Mouse (Mus musculus) intestine, embryonic 16.5 days (tissue): ENCODE results near the gene Fndc7. TPM values are rescaled to one million over a fixed set of nuclear protein-coding genes. Genes with fewer than 3 reads are reported as not detected.

Source experiments
- ATAC-seq: fragments of 200-750 bp; cut with Nextera tagmentation; 2 replicates; pipeline ENCODE4 v1.8.0; 2017; ENCODE audit warnings: moderate TSS enrichment, moderate library complexity
- H3K27ac ChIP-seq: fragments of 300-500 bp; sonication (generic); 2 replicates; pipeline ENCODE4 v1.5.1; 2014; ENCODE audit warnings: mild to moderate bottlenecking, low read length
- H3K27me3 ChIP-seq: fragments of 300-500 bp; sonication (generic); replicated peaks from 2 replicates; pipeline ENCODE4 v1.6.1; 2014; ENCODE audit warnings: low read length, control low read depth, mixed read lengths; ENCODE audit not compliant: control insufficient read depth, insufficient read depth
- H3K36me3 ChIP-seq: fragments of 300-500 bp; sonication (generic); 2 replicates; pipeline ENCODE4 v1.6.1; 2014; ENCODE audit warnings: low read length, control low read depth; ENCODE audit not compliant: control insufficient read depth, insufficient read depth
- H3K4me1 ChIP-seq: fragments of 300-500 bp; sonication (generic); 2 replicates; pipeline ENCODE4 v1.6.1; 2014; ENCODE audit warnings: low read length, control low read depth, mixed read lengths; ENCODE audit not compliant: control insufficient read depth, insufficient read depth
- H3K4me2 ChIP-seq: fragments of 300-500 bp; sonication (generic); 2 replicates; pipeline ENCODE4 v1.6.1; 2014; ENCODE audit warnings: low read depth, low read length, control low read depth
- H3K4me3 ChIP-seq: fragments of 300-500 bp; sonication (generic); 2 replicates; pipeline ENCODE4 v1.5.1; 2014; ENCODE audit warnings: mild to moderate bottlenecking, low read length
- H3K9ac ChIP-seq: fragments of 300-500 bp; sonication (generic); 2 replicates; pipeline ENCODE4 v1.6.1; 2014; ENCODE audit warnings: low read depth, low read length
- H3K9me3 ChIP-seq: fragments of 300-500 bp; sonication (generic); 2 replicates; pipeline ENCODE4 v1.6.1; 2016; ENCODE audit warnings: low read length, control low read depth; ENCODE audit not compliant: control insufficient read depth
- WGBS: fragments of 180-500 bp; shearing (Covaris S2); extraction: QIAGEN DNeasy Blood & Tissue Kit; methylation state at CpG from one replicate; pipeline ENCODE4 v1.1.7; 2014; 5-methylcytosine and 5-hydroxymethylcytosine counted together
- polyA plus RNA-seq: library from polyadenylated mRNA; unstranded; fragments of >200 nt; fragmentation: Nextera tagmentation; extraction: Ambion mirVana; gene quantifications from 2 replicates; pipeline ENCODE4 v1.2.1, GENCODE M21; 2015

The Fndc7 gene
- polyA plus RNA-seq, 1 experiment from 2014 or later = 0.11 TPM

- Histone ChIP-seq H3K27ac (no peak overlapping the region), H3K9me3 (no peaks in the 10 kb centered on the region), H3K4me1 (no peaks in the 10 kb centered on the region), H3K36me3 (no peaks in the 10 kb centered on the region), H3K9ac (no peak overlapping the region), H3K4me2 (no peak overlapping the region), H3K4me3 (no peak overlapping the region), H3K27me3 (no peaks in the 10 kb centered on the region)
- no peak for ATAC-seq
- WGBS = 44% methylated on average over 4 of the region's 4 CpGs
These were observed 27.0 kb upstream of the Fndc7 start for GRCm38 (mm10) chr3:108916857-108917256.

GRCm38 (mm10) chr3:108915999-108916398 is 26.2 kb upstream of the Fndc7 start:
- Histone ChIP-seq H3K4me2 (no peak overlapping the region), H3K27ac (no peak overlapping the region), H3K4me3 (no peak overlapping the region), H3K36me3 (no peaks in the 10 kb centered on the region), H3K9ac (no peak overlapping the region), H3K4me1 (no peaks in the 10 kb centered on the region), H3K27me3 (no peaks in the 10 kb centered on the region), H3K9me3 (no peaks in the 10 kb centered on the region)
- ATAC-seq = no peak
- 69% methylated on average over 1 of the region's 1 CpGs for WGBS

- H3K4me3 ChIP-seq = peak within 1 kb of the TSS; percentile 94
- 1% methylated on average over 53 of the region's 53 CpGs for WGBS
- peak; percentile 99 for ATAC-seq
- H3K27me3 ChIP-seq = no peaks in the 10 kb centered on the region
- H3K9me3 ChIP-seq = no peaks in the 10 kb centered on the region
- H3K9ac ChIP-seq = peak within 1 kb of the TSS; percentile 97
- 0 out of 2 replicates have a peak, but pooled peaks cover 8% of the 10 kb centered on the region for H3K36me3 ChIP-seq
- peak within 1 kb of the TSS; percentile 74 for H3K4me2 ChIP-seq
- peak within 1 kb of the TSS; percentile 100 for H3K27ac ChIP-seq
- peaks cover 8% of the 10 kb centered on the region for H3K4me1 ChIP-seq
These were observed 22.0 kb upstream of the Fndc7 start, which contains the start of gene Prpf38b for GRCm38 (mm10) chr3:108911548-108912413. Prpf38b (minus strand) TSS chr3:108911727.

GRCm38 (mm10) chr3:108911081-108911547 is 21.3 kb upstream of the Fndc7 start:
- peak; percentile 92 for ATAC-seq
- Histone ChIP-seq H3K4me3 (peak overlapping the region; percentile 94), H3K9ac (peak overlapping the region; percentile 97), H3K27me3 (no peaks in the 10 kb centered on the region), H3K4me1 (peaks cover 8% of the 10 kb centered on the region), H3K4me2 (peak overlapping the region; percentile 74), H3K36me3 (0 out of 2 replicates have a peak, but pooled peaks cover 8% of the 10 kb centered on the region), H3K9me3 (no peaks in the 10 kb centered on the region), H3K27ac (peak overlapping the region; percentile 100)
- under 1% methylated on average over 44 of the region's 44 CpGs for WGBS

GRCm38 (mm10) chr3:108910303-108911080 is 20.7 kb upstream of the Fndc7 start:
- no peaks in the 10 kb centered on the region for H3K27me3 ChIP-seq
- H3K4me2 ChIP-seq = peak overlapping the region; percentile 74
- WGBS = 1% methylated on average over 32 of the region's 32 CpGs
- peak overlapping the region; percentile 100 for H3K27ac ChIP-seq
- H3K4me3 ChIP-seq = peak overlapping the region; percentile 94
- H3K4me1 ChIP-seq = peaks cover 8% of the 10 kb centered on the region
- H3K9me3 ChIP-seq = no peaks in the 10 kb centered on the region
- peak overlapping the region; percentile 97 for H3K9ac ChIP-seq
- H3K36me3 ChIP-seq = 0 out of 2 replicates have a peak, but pooled peaks cover 9% of the 10 kb centered on the region
- ATAC-seq = no peak

GRCm38 (mm10) chr3:108902934-108903333 is 13.1 kb upstream of the Fndc7 start:
- WGBS = 86% methylated on average over 6 of the region's 6 CpGs
- no peaks in the 10 kb centered on the region for H3K9me3 ChIP-seq
- H3K4me1 ChIP-seq = no peaks in the 10 kb centered on the region
- H3K4me2 ChIP-seq = no peak overlapping the region
- no peak for ATAC-seq
- H3K4me3 ChIP-seq = no peak overlapping the region
- H3K27ac ChIP-seq = no peak overlapping the region
- no peaks in the 10 kb centered on the region for H3K27me3 ChIP-seq
- peaks cover 19% of the 10 kb centered on the region for H3K36me3 ChIP-seq
- no peak overlapping the region for H3K9ac ChIP-seq

GRCm38 (mm10) chr3:108902038-108902437 is 12.2 kb upstream of the Fndc7 start:
- Histone ChIP-seq H3K4me1 (no peaks in the 10 kb centered on the region), H3K9ac (no peak overlapping the region), H3K4me3 (no peak overlapping the region), H3K36me3 (peaks cover 16% of the 10 kb centered on the region), H3K4me2 (no peak overlapping the region), H3K27ac (no peak overlapping the region), H3K9me3 (no peaks in the 10 kb centered on the region), H3K27me3 (no peaks in the 10 kb centered on the region)
- no peak for ATAC-seq
- WGBS = 59% methylated on average over 2 of the region's 2 CpGs

GRCm38 (mm10) chr3:108900681-108901080 is 10.9 kb upstream of the Fndc7 start:
- Histone ChIP-seq H3K9ac (no peak overlapping the region), H3K4me2 (no peak overlapping the region), H3K36me3 (peaks cover 15% of the 10 kb centered on the region), H3K27ac (no peak overlapping the region), H3K9me3 (no peaks in the 10 kb centered on the region), H3K27me3 (no peaks in the 10 kb centered on the region), H3K4me1 (no peaks in the 10 kb centered on the region), H3K4me3 (no peak overlapping the region)
- WGBS = 81% methylated on average over 5 of the region's 5 CpGs
- no peak for ATAC-seq

- Histone ChIP-seq H3K4me2 (no peak overlapping the region), H3K36me3 (peaks cover 13% of the 10 kb centered on the region), H3K4me1 (no peaks in the 10 kb centered on the region), H3K4me3 (no peak overlapping the region), H3K9ac (no peak overlapping the region), H3K9me3 (no peaks in the 10 kb centered on the region), H3K27ac (no peak overlapping the region), H3K27me3 (no peaks in the 10 kb centered on the region)
- ATAC-seq = no peak
- WGBS = 92% methylated on average over 3 of the region's 3 CpGs
These were observed 10.3 kb upstream of the Fndc7 start for GRCm38 (mm10) chr3:108900147-108900546.
